Mouse (Mus musculus) CD4-positive, CD25-positive, alpha-beta regulatory T cell, adult 2 months (primary cell): Measurements from ENCODE around the gene Gm21852.
"Not testable (repeated sequence)": the region's sequence is repeated elsewhere in the genome, so short reads cannot be mapped to it uniquely, and the experiment has no call there.

Experiments used
- DNase-seq: peaks from one replicate; pipeline ENCODE4 v3.0.0-alpha.2; 2012; ENCODE audit warnings: low read depth, low spot score

The Gm21852 gene

GRCm38 (mm10) chrY:40651896-40652295 lies at the start of gene Gm21852:
Gm21852 (minus strand) TSS chrY:40651996.
- DNase-seq: not testable (repeated sequence)
